Comparison of ENCODE assay signal across 11 mouse cellular contexts in genomic region chr13:60488884-60489265, GRCm38 (mm10).
DNase-seq lines count a peak whose midpoint lies in the region; ATAC-seq and TF ChIP-seq lines count a peak whose summit lies in the region.
"Had no signal": no experiment of that assay in that cellular context is flagged by ENCODE, and none has a peak within 500 bp of the region (broad histone marks: within the 10 kb centered on the region; RNA-seq: fewer than 3 reads in every experiment).

No protein-coding gene starts in this region.

- H3K4me3 ChIP-seq in gastrocnemius, adult 2 months = peak overlapping the region; percentile 44
- no peak overlapping the region for H3K4me3 ChIP-seq in kidney, postnatal 0 days (replicated peaks; ENCODE audit: low read depth, low read length)
- no peak overlapping the region for H3K4me3 ChIP-seq in brown adipose tissue, adult 24 weeks (ENCODE audit: insufficient read depth, low read depth, low read length)
- H3K4me3 ChIP-seq in forebrain, postnatal 0 days (ENCODE audit: low read depth, low read length) = no peak overlapping the region
- H3K4me3 ChIP-seq: hindbrain, embryonic 13.5 days had no signal

- no peaks in the 10 kb centered on the region for H3K36me3 ChIP-seq in kidney, postnatal 0 days (ENCODE audit: insufficient read depth, low read length)
- H3K36me3 ChIP-seq in forebrain, postnatal 0 days (ENCODE audit: insufficient read depth) = no peaks in the 10 kb centered on the region
- H3K36me3 ChIP-seq: hindbrain, embryonic 13.5 days had no signal

- H3K27me3 ChIP-seq in kidney, postnatal 0 days (ENCODE audit: insufficient read depth, low read length) = no peaks in the 10 kb centered on the region
- H3K27me3 ChIP-seq in forebrain, postnatal 0 days (ENCODE audit: insufficient read depth, low read length) = no peaks in the 10 kb centered on the region
- H3K27me3 ChIP-seq: hindbrain, embryonic 13.5 days had no signal

- no peak for DNase-seq in gastrocnemius, adult 2 months
- no peak for DNase-seq in gastrocnemius, postnatal 4 days (ENCODE audit: low spot score in 2 of 2)
- DNase-seq in kidney, postnatal 0 days (ENCODE audit: low spot score) = no peak
- DNase-seq in kidney, adult 9 months = no peak
- no peak for DNase-seq in forebrain, postnatal 0 days
- DNase-seq in spleen, adult 18-20 months = no peak
- no peak for DNase-seq in kidney, postnatal 10 days
- DNase-seq: B cell, adult 2 months; thymus, postnatal 36 days had no signal

- no peaks in the 10 kb centered on the region for H3K9me3 ChIP-seq in kidney, postnatal 0 days (replicated peaks; ENCODE audit: low read length)
- H3K9me3 ChIP-seq in forebrain, postnatal 0 days (ENCODE audit: low read length) = no peaks in the 10 kb centered on the region
- H3K9me3 ChIP-seq: hindbrain, embryonic 13.5 days had no signal

- no peak for TF ChIP-seq CTCF in gastrocnemius, adult 2 months (IDR thresholded peaks at IDR 0.05)
- TF ChIP-seq CTCF in kidney, postnatal 0 days (IDR thresholded peaks at IDR 0.05; ENCODE audit: low read depth) = no peak
- TF ChIP-seq CTCF in forebrain, postnatal 0 days (IDR thresholded peaks at IDR 0.05; ENCODE audit: low read depth) = no peak

- WGBS in kidney, postnatal 0 days = 47% methylated on average over 4 of the region's 4 CpGs
- 33% methylated on average over 4 of the region's 4 CpGs for WGBS in forebrain, postnatal 0 days

- intact Hi-C loops in gastrocnemius, adult 2 months (cut with DNase I) = no loop called here

- peak overlapping the region; percentile 93 for H3K27ac ChIP-seq in gastrocnemius, adult 2 months
- peak overlapping the region; percentile 76; the same call in 1 of the 2 replicates for H3K27ac ChIP-seq in kidney, postnatal 0 days
- H3K27ac ChIP-seq in brown adipose tissue, adult 24 weeks (replicated peaks; ENCODE audit: low read depth, low read length) = 0 out of 2 replicates have a peak overlapping the region, but pooled peaks have one; percentile 5
- H3K27ac ChIP-seq in forebrain, postnatal 0 days (ENCODE audit: low read depth, low read length) = no peak overlapping the region

- H3K9ac ChIP-seq in kidney, postnatal 0 days (ENCODE audit: low read depth, low read length) = no peak overlapping the region
- H3K9ac ChIP-seq in forebrain, postnatal 0 days = no peak overlapping the region
- H3K9ac ChIP-seq: hindbrain, embryonic 13.5 days had no signal

- no peak overlapping the region for H3K4me2 ChIP-seq in kidney, postnatal 0 days (ENCODE audit: low read length)
- H3K4me2 ChIP-seq in forebrain, postnatal 0 days (ENCODE audit: low read depth) = no peak overlapping the region
- H3K4me2 ChIP-seq: hindbrain, embryonic 13.5 days had no signal

- H3K4me1 ChIP-seq in kidney, postnatal 0 days (replicated peaks; ENCODE audit: insufficient read depth, low read length) = no peaks in the 10 kb centered on the region; the same call in 1 of the 2 replicates
- peaks cover 8% of the 10 kb centered on the region; the same call in 1 of the 2 replicates for H3K4me1 ChIP-seq in brown adipose tissue, adult 24 weeks (ENCODE audit: control insufficient read depth, insufficient read depth, insufficient read length, low read length)
- peaks cover 9% of the 10 kb centered on the region; the same call in 1 of the 2 replicates for H3K4me1 ChIP-seq in forebrain, postnatal 0 days (ENCODE audit: insufficient read depth)

- ATAC-seq in kidney, postnatal 0 days (replicated peaks; ENCODE audit: low FRiP score, low read depth) = no peak
- ATAC-seq in forebrain, postnatal 0 days = peak; percentile 28; the same call in 1 of the 2 replicates
